Mouse (Mus musculus) right cerebral cortex, postnatal 10 days (tissue): Measurements from ENCODE around the gene Abcf2.

Experiments
- DNase-seq, 2 experiments: peaks; one replicate each; pipeline ENCODE4 v3.0.0; 2021; ENCODE audit warnings: low spot score in 2 of 2

The Abcf2 gene

DNA sequence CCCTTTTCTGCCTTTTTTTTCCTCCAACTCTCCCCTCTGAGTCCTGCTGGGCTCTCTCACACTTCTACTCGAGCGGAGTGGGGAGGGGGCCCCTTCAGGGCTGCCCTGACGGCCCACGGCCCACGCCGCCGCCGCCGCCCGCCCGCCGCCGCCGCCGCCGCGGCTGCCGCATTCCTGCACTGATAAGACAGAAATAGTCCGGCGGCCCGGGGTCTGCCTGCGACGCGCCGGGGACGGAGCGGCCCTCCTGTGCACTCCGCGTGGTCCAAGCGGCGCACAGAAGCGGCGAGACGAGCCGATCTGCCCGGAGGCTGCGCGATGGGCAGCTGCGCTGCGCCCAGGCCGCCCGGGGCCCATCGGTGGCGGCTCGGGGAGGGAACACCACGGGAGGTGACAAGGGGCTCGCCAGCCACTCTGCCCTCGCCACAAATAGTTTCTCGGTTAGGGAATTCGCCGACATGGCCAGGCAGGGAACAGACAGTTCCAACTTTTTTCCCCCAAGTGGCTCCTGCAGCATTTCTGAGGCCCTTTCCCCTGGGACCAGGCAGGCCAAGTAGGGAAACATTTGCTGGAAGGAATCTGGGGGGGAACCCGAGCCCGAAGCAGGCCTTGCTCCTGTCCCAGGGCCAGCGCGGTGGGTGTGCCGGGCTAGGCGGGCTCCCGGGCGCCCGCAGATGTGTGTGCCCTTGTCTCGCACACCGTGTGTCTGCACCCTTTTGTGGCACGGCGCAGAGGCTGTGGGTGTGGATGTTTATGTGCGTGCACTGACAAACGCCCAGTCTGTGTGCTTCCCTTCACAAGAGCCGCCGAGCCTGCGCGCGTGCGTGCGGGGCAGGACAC lies 24.9 kb upstream of the Abcf2 start:
- peak; percentile 80 to 82 for DNase-seq

GRCm38 (mm10) chr5:24601071-24601835 lies 24.0 kb upstream of the Abcf2 start:
- DNase-seq: peak in 1 of 2 experiments; percentile 49

DNA sequence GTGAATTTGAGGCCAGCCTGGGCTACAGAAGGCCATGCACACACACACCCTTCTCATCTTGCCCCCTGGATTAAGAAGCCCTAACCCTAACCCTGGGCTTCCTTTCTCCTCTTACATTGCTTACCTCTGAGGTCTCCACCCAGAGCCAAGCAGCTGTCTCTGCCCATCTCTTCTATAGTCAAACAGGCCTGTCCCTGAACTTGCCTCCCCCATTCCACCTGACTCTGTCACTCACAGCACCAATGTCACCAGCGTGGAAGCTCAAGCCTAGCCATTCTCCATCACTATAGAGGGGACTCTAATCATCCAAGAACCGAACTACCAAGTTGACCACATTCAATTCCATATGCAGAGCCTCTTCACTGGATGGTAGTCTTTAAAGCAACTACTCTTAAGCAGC lies 23.0 kb upstream of the Abcf2 start:
- DNase-seq: no peak

DNA sequence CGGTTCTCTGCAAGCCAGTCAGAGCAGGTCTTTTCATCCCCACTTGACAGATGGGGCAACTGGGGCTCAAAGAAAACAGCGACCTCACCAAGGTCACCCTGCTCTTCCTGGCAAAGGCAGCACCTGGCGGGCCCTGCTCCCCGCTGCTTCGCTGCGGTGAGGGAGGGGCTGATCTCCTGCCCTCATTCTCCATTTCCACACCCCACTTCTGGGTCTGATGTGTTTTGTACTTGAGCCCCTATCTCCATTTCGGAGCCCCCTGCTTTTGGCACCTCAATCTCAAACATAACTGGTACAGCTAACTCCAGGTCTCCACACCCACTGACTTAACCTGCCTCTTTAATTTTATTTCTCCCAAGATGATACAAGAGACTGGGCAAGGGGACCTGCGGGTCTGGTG lies 21.9 kb upstream of the Abcf2 start:
- no peak for DNase-seq

DNA sequence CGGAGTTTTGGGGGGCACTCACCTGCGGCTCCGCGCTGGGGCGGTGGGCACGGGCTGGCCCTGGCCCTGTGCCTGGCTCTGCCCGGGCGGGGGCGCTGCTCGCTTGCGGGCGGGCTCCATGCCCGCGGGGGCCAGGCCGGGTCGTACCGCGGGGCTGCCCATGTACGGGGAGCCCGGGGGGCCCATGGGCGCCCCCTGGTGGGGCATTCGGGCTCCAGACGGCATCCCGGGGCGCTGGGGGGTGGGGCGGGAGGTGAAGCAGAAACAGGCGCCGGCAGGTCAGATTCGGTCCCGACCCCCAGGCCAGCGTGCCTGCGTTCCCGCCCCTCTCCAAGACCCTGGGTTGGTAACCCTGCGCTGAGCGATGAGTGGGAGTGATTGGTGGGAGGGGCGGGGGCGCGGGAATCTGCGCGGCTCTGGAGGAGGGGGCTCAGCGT lies 21.3 kb upstream of the Abcf2 start:
- DNase-seq: peak; percentile 75 to 77

GRCm38 (mm10) chr5:24597901-24598569 lies 20.8 kb upstream of the Abcf2 start:
- peak in 1 of 2 experiments; percentile 50 for DNase-seq

DNA sequence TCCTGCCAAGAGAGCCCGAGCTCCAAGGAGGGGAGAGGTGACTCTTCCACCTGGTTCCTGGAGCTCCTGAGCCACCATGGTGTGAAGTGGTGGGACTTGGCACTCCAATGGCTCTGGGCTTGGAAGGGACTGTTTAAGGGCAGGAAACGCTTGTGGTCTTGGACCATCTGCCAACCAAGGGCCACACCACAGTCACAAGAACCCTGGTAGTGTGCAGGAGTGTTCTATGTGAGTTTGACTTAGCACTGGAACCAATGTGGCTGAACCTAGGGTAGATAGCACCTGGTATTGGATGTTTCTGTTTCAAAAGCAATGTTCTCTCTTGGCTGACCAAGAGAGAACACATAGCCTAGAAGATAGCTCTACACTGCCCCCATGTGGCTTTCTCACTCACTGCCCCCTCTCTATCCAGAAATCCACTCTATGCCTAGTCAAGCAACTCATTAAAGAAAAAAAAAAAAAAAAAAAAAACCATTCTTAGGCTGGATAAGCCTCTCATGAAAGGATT lies 20.0 kb upstream of the Abcf2 start:
- DNase-seq: peak; percentile 86 to 89

- peak; percentile 88 to 93 for DNase-seq
Measured at GRCm38 (mm10) chr5:24596519-24597171, 19.4 kb upstream of the Abcf2 start.

GRCm38 (mm10) chr5:24595786-24596380 lies 18.6 kb upstream of the Abcf2 start:
- no peak for DNase-seq

- no peak for DNase-seq
Measured at GRCm38 (mm10) chr5:24595261-24595660, 18.0 kb upstream of the Abcf2 start.

GRCm38 (mm10) chr5:24594346-24594745 lies 17.1 kb upstream of the Abcf2 start:
- DNase-seq: no peak

GRCm38 (mm10) chr5:24593928-24594327 lies 16.7 kb upstream of the Abcf2 start:
- DNase-seq: no peak

DNA sequence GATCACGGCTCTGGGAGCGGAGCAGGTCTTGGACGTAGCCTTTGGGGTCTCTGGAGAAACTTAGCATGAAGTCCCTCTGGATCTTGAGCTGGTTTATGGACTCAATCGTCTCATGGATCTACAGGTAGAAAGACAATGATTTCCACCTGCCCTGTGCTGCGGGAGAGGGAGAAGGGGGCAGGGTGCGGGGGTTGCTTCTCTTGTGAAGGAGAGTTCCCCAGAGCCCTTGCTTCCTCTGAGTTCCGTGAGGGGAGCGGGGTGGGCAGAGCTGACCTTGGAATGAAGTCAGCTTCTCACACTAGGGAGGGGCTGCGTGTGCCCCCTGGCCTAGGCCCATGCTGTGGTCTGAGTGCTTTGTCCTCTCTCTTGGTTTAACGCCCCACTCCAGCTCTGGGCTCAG lies 16.0 kb upstream of the Abcf2 start:
- DNase-seq: no peak

GRCm38 (mm10) chr5:24592471-24593160 lies 15.3 kb upstream of the Abcf2 start:
- no peak for DNase-seq

GRCm38 (mm10) chr5:24591796-24592470 lies 14.7 kb upstream of the Abcf2 start:
- no peak for DNase-seq

GRCm38 (mm10) chr5:24591268-24591721 lies 14.0 kb upstream of the Abcf2 start:
- DNase-seq: no peak

DNA sequence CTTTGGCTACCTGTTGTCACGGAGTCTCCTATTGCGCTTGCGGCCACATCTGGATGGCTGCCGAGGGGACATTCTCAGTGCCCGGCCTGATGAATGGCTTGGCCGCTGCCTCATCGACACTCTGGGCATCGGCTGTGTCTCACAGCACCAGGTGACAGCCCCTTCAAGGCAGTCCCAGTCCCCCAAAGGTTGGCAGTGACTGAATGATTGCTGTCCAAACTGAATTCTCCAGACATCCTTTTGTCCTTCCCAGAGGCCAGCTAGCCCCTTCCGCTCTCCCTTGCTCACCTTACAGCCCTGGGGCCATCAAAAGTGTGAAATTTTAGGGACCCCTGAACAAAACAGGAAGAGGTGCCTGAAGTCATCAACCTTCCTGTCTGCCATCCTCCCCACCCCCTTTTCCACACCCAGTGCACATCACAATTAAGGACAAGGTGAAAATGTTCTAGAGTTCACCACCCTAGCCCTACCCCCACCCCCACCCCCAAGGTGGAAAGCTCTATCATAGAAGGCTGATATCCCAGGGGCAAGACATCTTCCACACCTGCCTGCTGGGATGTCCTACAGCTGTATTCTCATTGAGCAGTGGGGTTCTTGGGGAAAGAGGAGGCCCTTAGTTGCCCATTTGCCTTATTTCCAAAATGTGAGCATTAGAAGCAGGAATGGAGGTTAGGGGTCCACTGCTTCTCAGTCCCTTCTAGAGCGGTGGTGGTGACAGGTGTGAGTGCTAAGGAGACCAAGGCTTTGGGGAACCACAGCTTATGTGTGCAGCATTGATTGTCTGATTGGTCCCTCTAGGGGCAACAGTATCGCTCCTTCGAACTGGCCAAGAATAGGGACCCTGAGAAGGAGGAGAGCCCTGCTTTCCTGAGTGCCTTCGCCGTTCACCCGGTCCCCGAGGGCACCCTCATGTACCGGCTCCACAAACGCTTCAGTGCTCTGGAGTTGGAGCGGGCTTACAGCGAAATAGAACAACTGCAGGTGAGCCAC lies 12.5 kb upstream of the Abcf2 start:
- DNase-seq: no peak

DNA sequence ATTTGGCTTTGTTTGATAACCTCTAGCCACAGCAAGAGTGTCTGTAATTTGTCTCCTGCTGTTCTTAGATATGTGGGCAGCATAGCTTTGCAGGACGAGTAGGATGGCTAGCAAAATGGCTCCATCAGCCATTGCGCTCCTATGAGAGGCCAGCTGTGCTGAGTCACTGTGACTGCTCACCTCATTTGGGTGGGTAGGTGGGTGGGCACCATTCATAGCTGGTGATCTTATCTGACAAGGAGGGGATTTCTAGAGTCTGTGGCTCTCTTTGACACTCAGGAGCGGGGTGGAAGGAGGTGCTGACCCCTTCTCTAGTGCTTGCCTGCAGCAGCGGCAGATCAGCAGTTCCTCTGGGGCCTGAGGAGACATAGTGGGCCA lies 9.9 kb upstream of the Abcf2 start:
- peak; percentile 55 to 67 for DNase-seq
